Mouse (Mus musculus) CH12.LX (cell line): ENCODE measurements at regions not wholly inside any gene's neighbourhood (a gene's known extent, or its start where the extent isn't known, plus 50 kb on each side); places are given as distances from the start of the nearest gene placed in this dataset.

ENCODE experiments used
- DNase-seq: peaks from one replicate; pipeline ENCODE4 v3.0.0-alpha.2; 2013; ENCODE audit errors: extremely low read depth
- H3K27ac ChIP-seq: 2 replicates; pipeline ENCODE4 v1.5.1; 2012; ENCODE audit warnings: low read depth, mild to moderate bottlenecking, control low read depth, moderate library complexity; ENCODE audit not compliant: insufficient read depth
- H3K27me3 ChIP-seq: replicated peaks from 2 replicates; pipeline ENCODE3; 2012; ENCODE audit warnings: inconsistent platforms
- H3K36me3 ChIP-seq, 2 experiments: replicated peaks in 1 of 2; 2 replicates each; pipeline versions ENCODE3 to v1.6.1; 2012; ENCODE audit warnings: inconsistent platforms in 1 of 2, low read length in 1 of 2, mild to moderate bottlenecking in 1 of 2, mixed read lengths in 1 of 2, moderate library complexity in 1 of 2; ENCODE audit not compliant: control insufficient read depth in 1 of 2, insufficient read depth in 1 of 2
- H3K4me1 ChIP-seq, 2 experiments: 2 replicates each; pipeline ENCODE4 v1.6.1; 2012; ENCODE audit warnings: inconsistent platforms in 1 of 2, moderate library complexity in 1 of 2; ENCODE audit not compliant: insufficient read depth in 2 of 2, control insufficient read depth in 1 of 2
- H3K4me2 ChIP-seq: 2 replicates; pipeline ENCODE4 v1.6.1; 2012; ENCODE audit warnings: low read depth, mild to moderate bottlenecking, control low read depth; ENCODE audit not compliant: poor library complexity, insufficient read depth, severe bottlenecking
- H3K4me3 ChIP-seq, 3 experiments: fragments of 150-350 bp in 1 of 3; sonication (generic) in 1 of 3; replicated peaks in 1 of 3; 2 replicates each; pipeline versions ENCODE3 to v1.5.1; 2011 to 2012; ENCODE audit warnings: low read depth in 2 of 3, low read length in 2 of 3, mild to moderate bottlenecking in 2 of 3, moderate library complexity in 2 of 3, control low read depth in 1 of 3, improper control_type of control experiment in 1 of 3, inconsistent platforms in 1 of 3, mixed read lengths in 1 of 3; ENCODE audit not compliant: poor library complexity in 1 of 3
- H3K79me2 ChIP-seq: replicated peaks from 2 replicates; pipeline ENCODE4 v1.6.1; 2012; ENCODE audit warnings: mild to moderate bottlenecking, moderate library complexity; ENCODE audit not compliant: control insufficient read depth, poor library complexity, insufficient read depth, severe bottlenecking; ENCODE audit errors: extremely low read depth
- H3K9ac ChIP-seq: 2 replicates; pipeline ENCODE4 v1.6.1; 2012; ENCODE audit warnings: low read depth, mild to moderate bottlenecking, control low read depth, moderate library complexity; ENCODE audit not compliant: insufficient read depth
- H3K9me3 ChIP-seq: replicated peaks from 2 replicates; pipeline ENCODE3; 2012; ENCODE audit warnings: low read length, inconsistent platforms, mixed read lengths
- CHD1 ChIP-seq: IDR thresholded peaks from 2 replicates; pipeline ENCODE4 v1.6.1; 2012; ENCODE audit warnings: low read depth, low read length, improper control_type of control experiment, inconsistent platforms
- CHD2 ChIP-seq: IDR thresholded peaks from 2 replicates; pipeline ENCODE4 v1.6.1; 2011; ENCODE audit warnings: low read length, improper control_type of control experiment
- CTCF ChIP-seq, 2 experiments: IDR thresholded peaks in 1 of 2; conservative IDR thresholded peaks in 1 of 2; 2 replicates each; pipeline ENCODE4 v1.5.1; 2011 to 2012; ENCODE audit warnings: low read depth in 2 of 2, low read length in 2 of 2, improper control_type of control experiment in 1 of 2, inconsistent platforms in 1 of 2, mild to moderate bottlenecking in 1 of 2, moderate library complexity in 1 of 2
- E2F4 ChIP-seq: IDR thresholded peaks from 2 replicates; pipeline ENCODE4 v1.6.1; 2011; ENCODE audit warnings: low read depth, low read length, improper control_type of control experiment; ENCODE audit not compliant: insufficient replicate concordance
- ELF1 ChIP-seq: IDR thresholded peaks from 2 replicates; pipeline ENCODE4 v1.6.1; 2014; ENCODE audit warnings: low read depth, mild to moderate bottlenecking, inconsistent platforms, low read length, improper control_type of control experiment
- EP300 ChIP-seq: IDR thresholded peaks from 2 replicates; pipeline ENCODE4 v1.6.1; 2011; ENCODE audit warnings: low read length, improper control_type of control experiment
- ETS1 ChIP-seq: conservative IDR thresholded peaks from 2 replicates; pipeline ENCODE4 v1.6.1; 2012; ENCODE audit warnings: low read depth, mild to moderate bottlenecking, inconsistent platforms, low read length, improper control_type of control experiment, moderate library complexity
- IRF4 ChIP-seq: IDR thresholded peaks from 2 replicates; pipeline ENCODE4 v1.6.1; 2014; ENCODE audit warnings: low read depth, mild to moderate bottlenecking, inconsistent platforms, low read length, improper control_type of control experiment
- MAX ChIP-seq: IDR thresholded peaks from 2 replicates; pipeline ENCODE4 v1.6.1; 2011; ENCODE audit warnings: low read length, improper control_type of control experiment
- MEF2A ChIP-seq: IDR thresholded peaks from 2 replicates; pipeline ENCODE4 v1.6.1; 2014; ENCODE audit warnings: low read depth, mild to moderate bottlenecking, inconsistent platforms, low read length, improper control_type of control experiment, borderline replicate concordance
- MXI1 ChIP-seq: IDR thresholded peaks from 2 replicates; pipeline ENCODE4 v1.6.1; 2011; ENCODE audit warnings: mild to moderate bottlenecking, low read depth, low read length, improper control_type of control experiment
- PAX5 ChIP-seq: IDR thresholded peaks from 2 replicates; pipeline ENCODE4 v1.6.1; 2012; ENCODE audit warnings: low read length, inconsistent platforms, mixed read lengths
- RAD21 ChIP-seq: IDR thresholded peaks from 2 replicates; pipeline ENCODE4 v1.6.1; 2011; ENCODE audit warnings: low read depth, mild to moderate bottlenecking, low read length, improper control_type of control experiment, moderate library complexity
- RCOR1 ChIP-seq: conservative IDR thresholded peaks from 2 replicates; pipeline ENCODE4 v1.6.1; 2012; ENCODE audit warnings: low read depth, mild to moderate bottlenecking, inconsistent platforms, low read length, improper control_type of control experiment
- SMC3 ChIP-seq: IDR thresholded peaks from 2 replicates; pipeline ENCODE4 v1.6.1; 2011; ENCODE audit warnings: low read depth, low read length, improper control_type of control experiment
- TBP ChIP-seq: conservative IDR thresholded peaks from 2 replicates; pipeline ENCODE4 v1.6.1; 2011; ENCODE audit warnings: low read depth, low read length, improper control_type of control experiment
- TCF12 ChIP-seq: IDR thresholded peaks from 2 replicates; pipeline ENCODE4 v1.6.1; 2014; ENCODE audit warnings: low read depth, mild to moderate bottlenecking, inconsistent platforms, low read length, improper control_type of control experiment
- UBTF ChIP-seq: IDR thresholded peaks from 2 replicates; pipeline ENCODE4 v1.6.1; 2012; ENCODE audit warnings: low read depth, mild to moderate bottlenecking, inconsistent platforms, low read length, improper control_type of control experiment, moderate library complexity
- USF1 ChIP-seq: IDR thresholded peaks from 2 replicates; pipeline ENCODE4 v1.6.1; 2014; ENCODE audit warnings: low read depth, mild to moderate bottlenecking, inconsistent platforms, low read length, improper control_type of control experiment
- USF2 ChIP-seq: conservative IDR thresholded peaks from 2 replicates; pipeline ENCODE4 v1.6.1; 2011; ENCODE audit warnings: low read depth, low read length, improper control_type of control experiment
- ZC3H11A ChIP-seq: IDR thresholded peaks from 2 replicates; pipeline ENCODE4 v1.6.1; 2012; ENCODE audit warnings: low read depth, mild to moderate bottlenecking, inconsistent platforms, low read length, improper control_type of control experiment
- ZKSCAN1 ChIP-seq: IDR thresholded peaks from 2 replicates; pipeline ENCODE4 v1.6.1; 2012; ENCODE audit warnings: low read depth, inconsistent platforms, low read length, improper control_type of control experiment, borderline replicate concordance
- ZMIZ1 ChIP-seq: IDR thresholded peaks from 2 replicates; pipeline ENCODE4 v1.6.1; 2012; ENCODE audit warnings: low read depth, mild to moderate bottlenecking, inconsistent platforms, low read length, improper control_type of control experiment
- ZNF384 ChIP-seq: IDR thresholded peaks from 2 replicates; pipeline ENCODE4 v1.6.1; 2012; ENCODE audit warnings: low read depth, low read length, improper control_type of control experiment, inconsistent platforms
- dilution Hi-C: fragments of 300-500 bp; cut with MboI; formaldehyde crosslinking; loops from 2 replicates; pipeline ENCODE4 v1.14.3; 2020; ENCODE audit warnings: low sequenced_read_pairs; ENCODE audit not compliant: extremely low pct_unique_long_range_greater_than_20kb, extremely low pct_ligation_motif_present
- in situ Hi-C: fragments of 300-500 bp; cut with MboI; formaldehyde crosslinking; loops from 3 replicates; pipeline ENCODE4 v1.14.3; 2019; ENCODE audit warnings: low sequenced_read_pairs, low pct_ligation_motif_present, low pct_unique_long_range_greater_than_20kb, mixed read lengths

DNA sequence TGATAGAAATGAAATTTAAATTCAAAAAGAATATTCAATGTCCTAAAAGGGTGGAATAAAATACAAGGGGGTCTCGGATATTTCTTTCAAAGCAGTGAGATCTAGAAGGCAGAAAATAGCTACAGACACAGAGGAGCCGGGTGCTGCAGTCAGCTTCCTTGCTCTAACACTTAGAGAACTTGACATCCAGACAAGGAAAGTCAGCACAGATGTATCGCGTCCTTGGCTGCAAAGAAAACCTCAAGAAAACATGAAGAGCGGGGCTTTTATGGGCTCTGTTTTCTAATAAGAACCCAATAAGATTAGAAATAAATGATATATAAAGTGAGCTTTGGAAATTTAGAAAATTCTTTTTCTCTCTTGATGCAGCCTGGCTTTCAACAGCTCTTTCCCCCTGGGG is 53.1 kb upstream of the Glis3 start:
- Histone ChIP-seq H3K4me2 (no peak overlapping the region), H3K4me3 (no peak overlapping the region), H3K27me3 (no peaks in the 10 kb centered on the region), H3K27ac (no peak overlapping the region), H3K9ac (no peak overlapping the region), H3K4me1 (peaks cover 3 to 9% of the 10 kb centered on the region in 2 experiments; a peak in 2 of 4 replicates), H3K36me3 (no peaks in the 10 kb centered on the region), H3K9me3 (peaks cover 5% of the 10 kb centered on the region), H3K79me2 (no peaks in the 10 kb centered on the region)
- dilution Hi-C loops (no loop called here), in situ Hi-C loops (no loop called here)
- no peak for DNase-seq
- TF ChIP-seq RAD21 (no peak), USF2 (no peak), CHD2 (no peak), IRF4 (no peak), MXI1 (no peak), ZC3H11A (no peak), CTCF (conservative IDR thresholded peaks at IDR 0.05 in 1 of 2, IDR thresholded peaks at IDR 0.05 in 1 of 2; ENCODE audit: low read depth in 2 of 2, low read length in 2 of 2) (no peak), MAX (no peak), TBP (no peak), USF1 (no peak), PAX5 (no peak), EP300 (no peak), ELF1 (no peak), ZKSCAN1 (no peak), CHD1 (no peak), TCF12 (no peak), ZNF384 (no peak), MEF2A (no peak), ETS1 (no peak), RCOR1 (no peak)

DNA sequence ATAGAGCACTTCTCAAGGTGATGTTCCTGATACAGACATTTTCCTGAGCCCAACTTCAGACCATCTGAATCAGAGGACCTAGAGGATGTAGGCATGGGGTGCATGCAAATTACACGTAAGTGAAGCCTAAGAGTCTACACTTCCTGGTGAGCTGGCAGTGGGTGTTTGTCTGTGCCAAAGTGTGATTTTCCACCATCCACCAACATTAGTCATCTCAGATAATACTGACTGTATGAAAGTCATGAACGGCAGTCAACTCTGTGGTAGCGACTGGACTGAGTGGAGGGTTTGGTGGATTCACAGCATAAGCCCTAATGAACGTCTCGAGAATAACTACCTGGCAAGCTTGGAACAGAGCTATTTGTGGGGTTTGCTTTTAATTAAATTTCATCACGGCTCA is 53.9 kb upstream of the Glis3 start:
- H3K27ac ChIP-seq = no peak overlapping the region
- no peak for DNase-seq
- dilution Hi-C loops = no loop called here
- H3K9me3 ChIP-seq = peaks cover 5% of the 10 kb centered on the region
- H3K4me3 ChIP-seq = no peak overlapping the region
- H3K36me3 ChIP-seq = no peaks in the 10 kb centered on the region
- H3K79me2 ChIP-seq = no peaks in the 10 kb centered on the region
- peaks cover 3 to 9% of the 10 kb centered on the region in 2 experiments; a peak in 2 of 4 replicates for H3K4me1 ChIP-seq
- TF ChIP-seq SMC3 = no peak
- no peak for TF ChIP-seq USF2
- TF ChIP-seq ZMIZ1 = no peak
- TF ChIP-seq UBTF = no peak
- no peak for TF ChIP-seq E2F4
- no peak overlapping the region for H3K4me2 ChIP-seq
- no peak overlapping the region for H3K9ac ChIP-seq
- in situ Hi-C loops = no loop called here
- H3K27me3 ChIP-seq = no peaks in the 10 kb centered on the region
